Mouse (Mus musculus) Muller cell, postnatal 12 days (primary cell): ENCODE data around the gene Pex6.
A peak's percentile ranks its signal among the peaks of the same experiment; 100 is the strongest.

Experiments
- DNase-seq: peaks from one replicate; pipeline ENCODE4 v3.0.0-alpha.2; 2015; ENCODE audit errors: inconsistent ontology term

The Pex6 gene

GRCm38 (mm10) chr17:46710959-46711597, at the start of gene Pex6:
TSS of gene Pex6 (plus strand) at chr17:46711463.
- peak; percentile 94 for DNase-seq

- no peak for DNase-seq
Observed at GRCm38 (mm10) chr17:46661981-46662380, 49.3 kb upstream of the Pex6 start.

- DNase-seq = peak; percentile 53
Observed at GRCm38 (mm10) chr17:46662730-46663129, 48.5 kb upstream of the Pex6 start.

- DNase-seq = no peak
Observed at GRCm38 (mm10) chr17:46667712-46668111, 43.6 kb upstream of the Pex6 start.

GRCm38 (mm10) chr17:46669911-46670310, 41.4 kb upstream of the Pex6 start:
- no peak for DNase-seq

GRCm38 (mm10) chr17:46673850-46674529, 37.3 kb upstream of the Pex6 start, which contains the start of gene Rrp36:
TSS of gene Rrp36 (minus strand) at chr17:46674352.
- peak; percentile 93 for DNase-seq

- DNase-seq = no peak
Observed at GRCm38 (mm10) chr17:46674530-46675283, 36.6 kb upstream of the Pex6 start.

- no peak for DNase-seq
Observed at GRCm38 (mm10) chr17:46678416-46678815, 32.8 kb upstream of the Pex6 start, which contains the start of gene Mea1. TSS of gene Mea1 (plus strand) at chr17:46678793.

GRCm38 (mm10) chr17:46678911-46679310, 32.4 kb upstream of the Pex6 start:
- no peak for DNase-seq

- peak; percentile 64 for DNase-seq
Observed at GRCm38 (mm10) chr17:46679843-46680759, 31.2 kb upstream of the Pex6 start.

- peak; percentile 100 for DNase-seq
Observed at GRCm38 (mm10) chr17:46680760-46681373, 30.4 kb upstream of the Pex6 start, which contains the start of gene Klhdc3. TSS of gene Klhdc3 (minus strand) at chr17:46680914.

- DNase-seq = no peak
Observed at GRCm38 (mm10) chr17:46681466-46682118, 29.7 kb upstream of the Pex6 start.

- no peak for DNase-seq
Observed at GRCm38 (mm10) chr17:46682654-46683389, 28.4 kb upstream of the Pex6 start.

- no peak for DNase-seq
Observed at GRCm38 (mm10) chr17:46685913-46686312, 25.4 kb upstream of the Pex6 start.

GRCm38 (mm10) chr17:46690665-46691064, 20.6 kb upstream of the Pex6 start:
- no peak for DNase-seq

GRCm38 (mm10) chr17:46691390-46691789, 19.9 kb upstream of the Pex6 start:
- no peak for DNase-seq

GRCm38 (mm10) chr17:46694517-46695063, 16.7 kb upstream of the Pex6 start:
- no peak for DNase-seq

- peak; percentile 45 for DNase-seq
Observed at GRCm38 (mm10) chr17:46698515-46698914, 12.7 kb upstream of the Pex6 start.

- DNase-seq = no peak
Observed at GRCm38 (mm10) chr17:46699245-46699644, 12.0 kb upstream of the Pex6 start.
